9 mouse cellular contexts compared by ENCODE assay signal in the genomic region with DNA sequence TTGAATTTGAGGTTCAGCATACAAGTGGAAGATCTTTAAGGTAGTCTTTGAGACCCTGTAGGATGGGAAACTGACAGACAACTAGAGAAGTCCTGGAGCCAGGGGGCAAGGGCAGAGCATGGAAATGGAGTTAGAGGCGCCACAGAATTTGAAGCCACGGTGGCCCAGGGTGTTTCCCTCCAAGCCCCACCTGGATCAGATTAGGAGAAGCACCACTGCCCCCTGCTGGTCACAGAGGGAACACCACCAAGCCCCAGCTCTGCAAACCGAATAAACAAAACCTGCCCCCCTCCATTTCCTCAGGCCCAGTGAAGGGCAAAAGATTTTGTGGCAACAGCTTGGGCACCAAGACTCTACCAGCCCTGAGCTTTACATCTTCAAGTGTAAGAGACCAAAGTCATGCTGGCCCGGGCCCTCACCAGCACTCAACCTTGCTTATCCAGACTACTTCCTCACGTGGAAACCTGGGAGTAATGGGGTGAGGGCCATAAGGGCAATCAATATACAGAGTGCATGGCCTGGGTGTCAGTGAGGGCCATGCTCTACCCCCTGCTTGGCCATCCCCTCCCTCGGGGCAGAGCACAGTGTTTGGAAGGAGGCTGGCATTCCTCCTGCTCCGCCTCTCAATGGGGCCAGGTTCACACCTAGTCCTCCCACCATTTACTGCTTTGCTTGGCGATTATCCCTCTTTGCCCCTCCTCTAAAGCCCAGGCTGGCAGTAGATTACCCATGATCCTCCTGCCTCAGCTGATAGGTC. TPM values are rescaled to one million over a fixed set of nuclear protein-coding genes. Genes with fewer than 3 reads are reported as not detected.
DNase-seq lines count a peak whose midpoint lies in the region; ATAC-seq and TF ChIP-seq lines count a peak whose summit lies in the region.
"Had no signal": no experiment of that assay in that cellular context is flagged by ENCODE, and none has a peak within 500 bp of the region (broad histone marks: within the 10 kb centered on the region; RNA-seq: fewer than 3 reads in every experiment).

No protein-coding gene starts in this region.

- peak; percentile 43 for DNase-seq in heart, adult 8-10 months (ENCODE audit: low spot score)
- no peak for DNase-seq in heart, adult 11 months
- peak; percentile 54 for DNase-seq in c-Kit-positive CD71-negative TER-119-negative erythroid progenitor cells, embryonic 14.5 days (ENCODE audit: low read depth)
- DNase-seq in forebrain, embryonic 10.5 days (ENCODE audit: extremely low spot score, low spot score) = peak; percentile 85
- peak; percentile 61 to 78 for DNase-seq in left cerebral cortex, adult 2 months (ENCODE audit: extremely low spot score in 1 of 2, low spot score in 2 of 2)
- DNase-seq in spleen, adult 12 weeks (ENCODE audit: low spot score) = peak; percentile 66

- peaks cover 7% of the 10 kb centered on the region for H3K36me3 ChIP-seq in forebrain, embryonic 10.5 days (replicated peaks)
- H3K36me3 ChIP-seq in hindbrain, embryonic 12.5 days = peaks cover 6% of the 10 kb centered on the region; the same call in 1 of the 2 replicates
- peaks cover 7% of the 10 kb centered on the region for H3K36me3 ChIP-seq in megakaryocyte, embryonic 14.5 days (replicated peaks; ENCODE audit: low read length)

- peak overlapping the region; percentile 42 for H3K4me2 ChIP-seq in hindbrain, embryonic 12.5 days (replicated peaks)

- 22% methylated on average over 8 of the region's 8 CpGs for WGBS in forebrain, embryonic 10.5 days
- 19% methylated on average over 8 of the region's 8 CpGs for WGBS in hindbrain, embryonic 12.5 days

- peaks cover 29% of the 10 kb centered on the region for H3K4me1 ChIP-seq in forebrain, embryonic 10.5 days
- peaks cover 36% of the 10 kb centered on the region for H3K4me1 ChIP-seq in hindbrain, embryonic 12.5 days
- H3K4me1 ChIP-seq in megakaryocyte, embryonic 14.5 days = peaks cover 31% of the 10 kb centered on the region

- intact Hi-C loops in left cerebral cortex, adult 2 months (cut with DNase I) = no loop called here

- H3K27me3 ChIP-seq in forebrain, embryonic 10.5 days (ENCODE audit: poor library complexity, severe bottlenecking) = peaks cover 42% of the 10 kb centered on the region
- peaks cover 13% of the 10 kb centered on the region; the same call in 1 of the 2 replicates for H3K27me3 ChIP-seq in hindbrain, embryonic 12.5 days
- peaks cover 31% of the 10 kb centered on the region for H3K27me3 ChIP-seq in megakaryocyte, embryonic 14.5 days (replicated peaks)

- H3K27ac ChIP-seq in forebrain, embryonic 10.5 days = peak overlapping the region; percentile 62; the same call in 1 of the 2 replicates
- peak overlapping the region; percentile 90 for H3K27ac ChIP-seq in hindbrain, embryonic 12.5 days
- H3K27ac ChIP-seq in left cerebral cortex, adult 2 months = peak overlapping the region; percentile 62

- peak; percentile 36 for ATAC-seq in hindbrain, embryonic 12.5 days (ENCODE audit: low FRiP score)

- H3K9ac ChIP-seq in hindbrain, embryonic 12.5 days = peak overlapping the region; percentile 45

- TF ChIP-seq CTCF in left cerebral cortex, adult 2 months (IDR thresholded peaks at IDR 0.05) = peak; percentile 90

- H3K4me3 ChIP-seq in forebrain, embryonic 10.5 days = peak overlapping the region; percentile 32; the same call in 1 of the 2 replicates
- H3K4me3 ChIP-seq in hindbrain, embryonic 12.5 days = no peak overlapping the region
- H3K4me3 ChIP-seq in left cerebral cortex, adult 2 months = no peak overlapping the region
- H3K4me3 ChIP-seq in megakaryocyte, embryonic 14.5 days (replicated peaks) = peak overlapping the region; percentile 84
- H3K4me3 ChIP-seq: myocyte had no signal

- no peaks in the 10 kb centered on the region for H3K9me3 ChIP-seq in forebrain, embryonic 10.5 days
- no peaks in the 10 kb centered on the region for H3K9me3 ChIP-seq in hindbrain, embryonic 12.5 days (replicated peaks)
- H3K9me3 ChIP-seq in megakaryocyte, embryonic 14.5 days = no peaks in the 10 kb centered on the region

RNA-seq across cellular contexts. Expression of gene Zfhx2, which starts 12.7 kb away (rescaled TPM):
- 1 to 10 TPM; 4.8 to 5.6 (median 4.9) TPM for total RNA-seq in heart, adult 8-10 months (2022)
- 8.1 and 9.2 TPM in 2 replicates for polyA plus RNA-seq in forebrain, embryonic 10.5 days (2016; fragmentation: Nextera tagmentation; extraction: Ambion mirVana)
- polyA plus RNA-seq in hindbrain, embryonic 12.5 days (2016; fragmentation: Nextera tagmentation; extraction: Ambion mirVana) = 30.9 and 33.1 TPM in 2 replicates
- total RNA-seq in left cerebral cortex, adult 2 months (2021) = 10 to 100 TPM; 47.0 to 61.6 TPM
- 10.0 and 16.4 TPM in 2 replicates for polyA plus RNA-seq in megakaryocyte, embryonic 14.5 days (2012; ENCODE audit: insufficient read depth, low replicate concordance)

RNA-seq across cellular contexts. Expression of gene Thtpa, which starts 15.2 kb away (rescaled TPM):
- total RNA-seq in heart, adult 8-10 months (2022) = 10 to 100 TPM; 11.5 to 17.0 (median 14.0) TPM
- polyA plus RNA-seq in forebrain, embryonic 10.5 days (2016; fragmentation: Nextera tagmentation; extraction: Ambion mirVana) = 30.5 and 31.4 TPM in 2 replicates
- 27.3 and 27.7 TPM in 2 replicates for polyA plus RNA-seq in hindbrain, embryonic 12.5 days (2016; fragmentation: Nextera tagmentation; extraction: Ambion mirVana)
- total RNA-seq in left cerebral cortex, adult 2 months (2021) = 10 to 100 TPM; 18.1 to 22.8 TPM
- polyA plus RNA-seq in megakaryocyte, embryonic 14.5 days (2012; ENCODE audit: insufficient read depth, low replicate concordance) = 2.4 and 2.9 TPM in 2 replicates

RNA-seq across cellular contexts. Expression of gene Ap1g2, which starts 27.0 kb away (rescaled TPM):
- total RNA-seq in heart, adult 8-10 months (2022) = 1 to 10 TPM; 2.7 to 4.5 (median 4.1) TPM
- 16.4 and 18.5 TPM in 2 replicates for polyA plus RNA-seq in forebrain, embryonic 10.5 days (2016; fragmentation: Nextera tagmentation; extraction: Ambion mirVana)
- 9.4 and 10.1 TPM in 2 replicates for polyA plus RNA-seq in hindbrain, embryonic 12.5 days (2016; fragmentation: Nextera tagmentation; extraction: Ambion mirVana)
- total RNA-seq in left cerebral cortex, adult 2 months (2021) = 1 to 10 TPM; 7.7 to 9.5 TPM
- polyA plus RNA-seq in megakaryocyte, embryonic 14.5 days (2012; ENCODE audit: insufficient read depth, low replicate concordance) = 8.5 and 13.4 TPM in 2 replicates

RNA-seq across cellular contexts. Expression of gene Jph4, which starts 37.3 kb away (rescaled TPM):
- total RNA-seq in heart, adult 8-10 months (2022) = under 1 TPM in 3 of 4 experiments, not detected in 1; 0.09 to 0.17 (median 0.09) TPM
- 0.31 and 0.56 TPM in 2 replicates for polyA plus RNA-seq in forebrain, embryonic 10.5 days (2016; fragmentation: Nextera tagmentation; extraction: Ambion mirVana)
- polyA plus RNA-seq in hindbrain, embryonic 12.5 days (2016; fragmentation: Nextera tagmentation; extraction: Ambion mirVana) = 10.5 and 11.5 TPM in 2 replicates
- total RNA-seq in left cerebral cortex, adult 2 months (2021) = 100 to 1,000 TPM; 300 to 347 TPM
- 0.21 and 1.4 TPM in 2 replicates for polyA plus RNA-seq in megakaryocyte, embryonic 14.5 days (2012; ENCODE audit: insufficient read depth, low replicate concordance)
- polyA plus RNA-seq: myocyte had no signal

Comparison
In these comparisons a context has a peak if more than half of its experiments do, and no peak if none do; other contexts are left out.
1. H3K4me3 ChIP-seq: peak in forebrain, embryonic 10.5 days (single experiment) and megakaryocyte, embryonic 14.5 days (single experiment); none in hindbrain, embryonic 12.5 days (single experiment) and left cerebral cortex, adult 2 months (single experiment).
2. Peak in every context shown above with its lines, with median percentiles within 50 percentile points of each other: H3K27ac ChIP-seq.